Mouse (Mus musculus) heart, adult 2 months (tissue): Measurements from ENCODE around the gene Rnf220.

Experiments used
- CTCF ChIP-seq: fragments of 200-600 bp; IDR thresholded peaks from 2 replicates; pipeline ENCODE4 v1.8.1; 2022; ENCODE audit warnings: antibody characterized with exemption, mild to moderate bottlenecking, moderate library complexity
- EP300 ChIP-seq: fragments of 200-500 bp; IDR thresholded peaks from 2 replicates; pipeline ENCODE4 v1.6.1; 2011; ENCODE audit warnings: low read depth, low read length, control low read depth; ENCODE audit not compliant: insufficient read depth
- POLR2A ChIP-seq: fragments of 200-500 bp; IDR thresholded peaks from 2 replicates; pipeline ENCODE4 v1.6.1; 2011; ENCODE audit warnings: mild to moderate bottlenecking, low read depth, low read length, control low read depth; ENCODE audit not compliant: insufficient read depth

DNA sequence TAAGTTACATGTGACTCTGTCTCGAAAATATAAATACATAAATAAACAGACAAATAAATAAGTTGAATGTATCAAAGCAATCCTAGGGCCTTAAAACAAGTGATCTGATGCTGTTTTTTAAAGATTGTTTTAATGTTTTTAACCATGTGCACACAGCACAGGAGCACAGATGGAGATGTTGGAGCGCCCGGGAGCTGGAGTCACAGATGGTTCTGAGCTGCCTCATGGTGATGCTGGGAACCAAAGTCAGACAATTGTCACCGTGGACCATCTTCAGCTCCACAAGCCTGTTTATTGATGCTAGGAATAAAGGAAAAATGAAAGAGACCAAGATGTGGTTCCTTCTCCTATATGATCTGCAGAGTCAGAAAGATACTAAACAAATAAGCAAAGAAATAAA, 21.4 kb upstream of the Rnf220 start:
- TF ChIP-seq POLR2A: no peak
- TF ChIP-seq CTCF: no peak
- TF ChIP-seq EP300: no peak
